Mouse (Mus musculus) T-helper 17 cell (primary cell): ENCODE results near the gene Oxct2b.

Experiments used
- in situ Hi-C, 2 experiments: fragments of 300-600 bp; cut with MboI, MseI; formaldehyde crosslinking; loops; 1 replicate in 1 of 2; 2 replicates in 1 of 2; pipeline ENCODE4 v1.15.1; 2025; ENCODE audit warnings: high pct_unique_total_duplicates in 2 of 2

The Oxct2b gene

DNA sequence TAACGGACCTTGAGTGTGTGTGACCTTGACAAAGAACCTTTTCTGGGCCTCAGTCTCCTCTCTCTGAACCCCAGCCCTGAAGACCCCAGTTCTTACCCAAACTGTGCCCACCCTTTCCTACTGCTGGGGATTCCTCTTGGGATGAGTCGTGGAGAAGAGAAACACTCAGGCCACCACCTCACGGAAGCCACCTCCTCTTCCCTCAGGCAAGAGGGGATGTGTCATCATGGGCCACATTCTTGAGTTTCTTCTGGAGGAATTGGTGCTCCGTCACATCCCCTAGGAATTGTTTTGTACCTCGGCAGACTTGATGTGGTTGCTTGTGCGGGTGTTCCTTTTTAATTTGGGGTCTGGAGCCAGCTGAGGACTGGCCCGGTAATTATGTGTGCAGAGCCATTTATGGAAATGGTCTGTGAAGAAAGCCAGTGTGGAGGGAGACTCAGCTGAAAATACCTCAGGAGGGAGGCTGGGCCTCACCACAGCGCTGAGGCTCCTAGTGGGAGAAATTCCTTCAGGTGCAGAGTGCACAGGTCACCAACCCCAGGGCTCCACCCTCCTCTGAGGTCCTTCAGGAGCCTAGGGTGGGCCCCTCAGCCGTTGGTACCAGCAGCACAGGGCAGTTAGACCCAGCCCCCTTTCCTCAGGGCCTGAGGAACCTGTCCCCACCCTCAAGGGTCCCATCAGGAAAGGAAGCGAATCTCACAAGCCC lies 4.6 kb upstream of the Oxct2b start:
- in situ Hi-C loops = loop anchor here in 1 of 2 experiments (5.0 kb wide), 1 partner anchor 216 kb away; no protein-coding TSS in a partner anchor

DNA sequence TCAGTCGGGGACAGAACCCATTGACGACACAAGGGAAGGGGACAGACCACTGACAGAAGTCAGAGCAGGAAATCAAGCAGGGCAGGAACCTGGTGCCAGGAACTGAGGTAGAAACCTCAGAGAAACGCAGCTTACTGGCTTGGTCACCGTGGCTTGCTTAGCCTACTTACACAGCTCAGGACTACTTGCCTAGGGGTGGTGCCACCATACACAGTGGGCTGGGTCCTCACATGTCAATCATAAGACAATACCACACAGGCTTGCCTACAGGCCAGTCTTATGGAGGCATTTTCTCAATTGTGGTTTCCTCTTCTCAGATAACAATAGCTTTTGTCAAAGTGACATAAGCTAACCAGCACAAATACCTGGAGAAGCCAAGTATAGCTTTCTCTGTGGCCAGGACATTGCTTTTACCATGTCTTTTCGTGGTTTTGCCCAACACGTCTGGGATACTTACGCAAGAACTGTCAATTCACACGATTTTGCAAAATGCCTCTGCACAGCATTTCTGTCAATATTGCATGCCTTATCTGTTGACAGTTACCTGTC lies 3.8 kb upstream of the Oxct2b start:
- in situ Hi-C loops = loop anchor here in 1 of 2 experiments (5.0 kb wide), 1 partner anchor 215 kb away; no protein-coding TSS in a partner anchor

GRCm38 (mm10) chr4:123114651-123115050 lies 1.4 kb upstream of the Oxct2b start:
- in situ Hi-C loops = loop anchor here (5.0 kb wide), 2 partner anchors 208 to 213 kb away; partner anchors contain the start of gene Oxct2a (in 1 of the 2)

GRCm38 (mm10) chr4:123116640-123117039 lies 574 bp downstream of the Oxct2b start:
- in situ Hi-C loops = loop anchor here in 1 of 2 experiments (5.0 kb wide), 1 partner anchor 206 kb away; the partner anchor contains the start of gene Oxct2a

DNA sequence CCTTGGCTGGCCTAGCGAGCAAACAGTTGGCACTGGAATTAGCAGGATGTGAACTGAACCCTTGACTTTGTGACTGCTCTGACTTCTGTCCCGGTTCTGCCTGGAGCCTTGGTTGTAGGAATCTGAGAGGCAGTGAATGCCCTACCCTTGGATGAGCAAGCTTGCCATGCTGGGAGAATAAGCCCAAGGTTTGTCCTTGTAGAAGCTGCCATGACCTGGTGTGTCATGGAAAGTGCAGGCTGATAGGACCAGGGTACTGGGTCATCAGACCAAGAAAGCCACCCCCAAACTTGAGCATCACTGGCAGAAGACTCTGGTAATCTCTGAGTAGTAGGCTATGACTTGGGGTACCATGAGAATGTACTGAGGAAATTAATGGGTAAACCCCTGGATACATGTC lies 5.2 kb downstream of the Oxct2b start:
- in situ Hi-C loops = no loop called here

- in situ Hi-C loops = loop anchor here in 1 of 2 experiments (25.0 kb wide), 1 partner anchor 786 kb away; the partner anchor contains the start of genes 4930535I16Rik, Mycbp and Rragc
These were observed 10.6 kb downstream of the Oxct2b start for GRCm38 (mm10) chr4:123126626-123127025.

DNA sequence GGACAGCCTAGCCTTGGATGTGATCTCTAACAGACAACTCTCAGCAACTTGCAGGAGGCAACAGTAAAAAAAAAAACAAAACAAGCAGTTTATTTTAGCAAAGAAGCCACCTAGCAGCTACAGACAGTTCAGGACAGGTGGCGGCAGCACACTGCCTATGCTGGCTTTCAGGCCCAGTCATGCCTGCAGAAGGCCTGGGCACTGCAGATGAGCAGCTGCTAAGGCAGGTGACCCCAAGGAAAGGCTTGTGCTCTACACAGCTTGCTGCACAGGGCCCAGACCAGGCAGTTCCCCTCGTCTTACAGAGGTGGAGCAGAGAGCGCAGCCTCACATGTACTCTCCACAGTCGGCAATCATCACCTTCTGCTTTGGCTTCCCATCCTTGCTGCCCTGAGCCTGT lies 11.0 kb downstream of the Oxct2b start:
- in situ Hi-C loops = loop anchor here in 1 of 2 experiments (25.0 kb wide), 1 partner anchor 785 kb away; the partner anchor contains the start of genes 4930535I16Rik, Mycbp and Rragc

DNA sequence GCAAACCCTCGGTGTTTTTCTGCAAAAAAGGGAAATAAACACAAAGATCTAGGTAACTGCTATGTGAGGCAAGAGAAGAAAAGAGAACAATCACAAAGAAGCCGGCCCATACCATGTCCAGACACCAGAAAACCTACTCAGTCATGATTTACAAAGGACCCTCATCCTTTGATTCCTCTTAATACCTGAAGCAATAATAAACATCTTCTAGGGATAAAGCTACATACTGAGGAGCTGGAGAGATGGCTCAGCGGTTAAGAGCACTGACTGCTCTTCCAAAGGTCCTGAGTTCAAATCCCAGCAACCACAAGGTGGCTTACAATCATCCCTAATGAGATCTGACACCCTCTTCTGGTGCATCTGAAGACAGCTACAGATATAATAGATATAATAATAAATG lies 21.5 kb downstream of the Oxct2b start:
- in situ Hi-C loops = loop anchor here in 1 of 2 experiments (25.0 kb wide), 1 partner anchor 775 kb away; the partner anchor contains the start of genes 4930535I16Rik, Mycbp and Rragc

- in situ Hi-C loops = loop anchor here in 1 of 2 experiments (25.0 kb wide), 1 partner anchor 773 kb away; the partner anchor contains the start of genes 4930535I16Rik, Mycbp and Rragc
These were observed 23.6 kb downstream of the Oxct2b start, which contains the start of gene Ppie for GRCm38 (mm10) chr4:123139513-123140154. Gene Ppie (minus strand): TSS chr4:123139951.

- in situ Hi-C loops = loop anchor here in 1 of 2 experiments (25.0 kb wide), 1 partner anchor 765 kb away; the partner anchor contains the start of genes 4930535I16Rik, Mycbp and Rragc
These were observed 31.5 kb downstream of the Oxct2b start for GRCm38 (mm10) chr4:123147446-123148150.

- in situ Hi-C loops = no loop called here
These were observed 35.9 kb downstream of the Oxct2b start for GRCm38 (mm10) chr4:123152003-123152402.

- in situ Hi-C loops = no loop called here
These were observed 36.9 kb downstream of the Oxct2b start for GRCm38 (mm10) chr4:123152976-123153375.

- in situ Hi-C loops = loop anchor here in 1 of 2 experiments (5.0 kb wide), 1 partner anchor 37 kb away; no protein-coding TSS in a partner anchor
These were observed 38.9 kb downstream of the Oxct2b start for GRCm38 (mm10) chr4:123155004-123155403.

DNA sequence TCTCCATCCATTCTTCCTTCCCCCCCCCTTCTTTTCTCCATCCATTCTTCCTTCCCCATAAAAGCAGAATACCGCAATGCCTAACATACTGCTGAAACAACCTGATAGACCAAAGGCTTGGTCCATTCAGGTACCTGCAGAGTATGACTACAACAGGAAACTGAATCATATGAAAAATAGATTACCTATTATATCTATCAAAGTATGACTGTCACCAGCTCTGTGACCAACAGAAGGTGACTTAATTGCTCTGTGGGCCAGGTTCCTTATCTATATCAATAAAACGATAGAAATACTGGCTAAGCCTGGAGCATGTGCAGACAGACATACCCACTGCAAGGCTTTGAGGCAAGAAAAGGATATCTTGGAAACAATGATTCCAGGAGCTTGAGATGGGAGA lies 39.4 kb downstream of the Oxct2b start:
- in situ Hi-C loops = loop anchor here in 1 of 2 experiments (5.0 kb wide), 1 partner anchor 37 kb away; no protein-coding TSS in a partner anchor

- in situ Hi-C loops = loop anchor here in 1 of 2 experiments (5.0 kb wide), 1 partner anchor 36 kb away; no protein-coding TSS in a partner anchor
These were observed 39.8 kb downstream of the Oxct2b start for GRCm38 (mm10) chr4:123155840-123156239.

GRCm38 (mm10) chr4:123160571-123160970 lies 44.5 kb downstream of the Oxct2b start:
- in situ Hi-C loops = loop anchor here in 1 of 2 experiments (5.0 kb wide), 1 partner anchor 97 kb away; no protein-coding TSS in a partner anchor

GRCm38 (mm10) chr4:123161251-123161650 lies 45.2 kb downstream of the Oxct2b start:
- in situ Hi-C loops = loop anchor here in 1 of 2 experiments (5.0 kb wide), 1 partner anchor 96 kb away; no protein-coding TSS in a partner anchor

DNA sequence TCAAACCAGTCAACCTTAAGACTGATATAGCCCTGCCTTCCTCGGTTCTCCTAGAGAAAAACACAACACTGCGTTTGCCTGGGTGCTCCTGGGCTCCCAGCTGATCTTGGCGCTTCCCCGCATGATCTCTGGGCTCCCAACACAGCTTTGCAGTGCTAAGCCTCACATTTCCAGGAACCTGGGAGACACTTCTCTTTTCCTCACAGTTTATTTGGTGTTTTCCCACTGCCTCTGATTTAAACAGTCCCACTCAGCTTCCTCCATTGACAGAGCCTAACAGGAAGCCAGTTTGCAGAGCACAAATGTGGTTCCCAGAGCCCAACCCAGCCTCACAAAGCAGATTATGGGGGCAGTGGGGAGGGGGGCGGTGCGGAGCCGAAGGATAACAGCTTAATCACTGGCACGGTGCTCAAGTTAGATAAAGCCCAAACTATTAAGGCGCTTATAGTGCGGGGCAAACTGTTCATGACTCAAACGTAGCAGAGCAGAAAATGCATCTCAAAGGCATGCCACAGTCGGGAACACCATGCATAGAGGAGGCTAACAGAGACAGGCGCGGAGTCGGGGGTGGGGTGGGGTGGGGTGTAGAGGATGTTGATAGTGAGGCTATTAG lies 46.3 kb downstream of the Oxct2b start:
- in situ Hi-C loops = loop anchor here in 1 of 2 experiments (5.0 kb wide), 1 partner anchor 95 kb away; no protein-coding TSS in a partner anchor

- in situ Hi-C loops = loop anchor here in 1 of 2 experiments (5.0 kb wide), 1 partner anchor 93 kb away; no protein-coding TSS in a partner anchor
These were observed 48.1 kb downstream of the Oxct2b start for GRCm38 (mm10) chr4:123164157-123164556.
